Mouse (Mus musculus) C2C12 (cell line): ENCODE results near the gene Prdm1. TPM values are rescaled to one million over a fixed set of nuclear protein-coding genes. Genes with fewer than 3 reads are reported as not detected.

Source experiments
- H3K27me3 ChIP-seq: one replicate; pipeline ENCODE4 v1.6.1; 2011; ENCODE audit not compliant: control insufficient read depth, insufficient read depth, insufficient read length
- H3K36me3 ChIP-seq: one replicate; pipeline ENCODE4 v1.6.1; 2011; ENCODE audit not compliant: control insufficient read depth, insufficient read depth
- H3K4me3 ChIP-seq: one replicate; pipeline ENCODE4 v1.5.1; 2011; ENCODE audit warnings: mild to moderate bottlenecking, control low read depth; ENCODE audit not compliant: poor library complexity, insufficient read depth, severe bottlenecking
- H3K79me2 ChIP-seq: one replicate; pipeline ENCODE4 v1.6.1; 2011; ENCODE audit not compliant: control insufficient read depth, insufficient read depth
- H3K79me3 ChIP-seq: one replicate; pipeline ENCODE4 v1.6.1; 2011; ENCODE audit warnings: low read depth, control low read depth
- H3ac ChIP-seq: one replicate; pipeline ENCODE3; 2011; ENCODE audit warnings: low read depth; ENCODE audit not compliant: control insufficient read depth, insufficient read length
- CEBPB ChIP-seq: IDR thresholded peaks from one replicate; pipeline ENCODE4 v1.6.1; 2011; ENCODE audit warnings: low read depth, mild to moderate bottlenecking, control low read depth, moderate library complexity
- CTCF ChIP-seq: IDR thresholded peaks from one replicate; pipeline ENCODE4 v1.5.1; 2011; ENCODE audit not compliant: control insufficient read depth, insufficient read depth, insufficient read length
- FOSL1 ChIP-seq: IDR thresholded peaks from one replicate; pipeline ENCODE4 v1.8.0; 2011; ENCODE audit warnings: mild to moderate bottlenecking, low read length; ENCODE audit not compliant: poor library complexity, insufficient read depth, severe bottlenecking
- MAX ChIP-seq: IDR thresholded peaks from one replicate; pipeline ENCODE4 v1.6.1; 2011; ENCODE audit warnings: mild to moderate bottlenecking, control low read depth
- MYOD1 ChIP-seq: IDR thresholded peaks from one replicate; pipeline ENCODE4 v1.6.1; 2011; ENCODE audit warnings: low read depth; ENCODE audit not compliant: control insufficient read depth, insufficient read length
- MYOG ChIP-seq: IDR thresholded peaks from one replicate; pipeline ENCODE4 v1.6.1; 2011; ENCODE audit not compliant: control insufficient read depth, insufficient read length; ENCODE audit errors: extremely low read depth
- USF1 ChIP-seq: IDR thresholded peaks from one replicate; pipeline ENCODE4 v1.6.1; 2011; ENCODE audit warnings: low read depth, mild to moderate bottlenecking, control low read depth, moderate library complexity
- polyA plus RNA-seq: library from polyadenylated mRNA; unstranded; fragments of >200 nt; fragmentation: generic; extraction: Trizol; gene quantifications from one replicate; pipeline ENCODE4 v1.2.1, GENCODE M21; 2012; ENCODE audit warnings: missing spikeins

The Prdm1 gene
- polyA plus RNA-seq, 1 experiment: 0.02 TPM

DNA sequence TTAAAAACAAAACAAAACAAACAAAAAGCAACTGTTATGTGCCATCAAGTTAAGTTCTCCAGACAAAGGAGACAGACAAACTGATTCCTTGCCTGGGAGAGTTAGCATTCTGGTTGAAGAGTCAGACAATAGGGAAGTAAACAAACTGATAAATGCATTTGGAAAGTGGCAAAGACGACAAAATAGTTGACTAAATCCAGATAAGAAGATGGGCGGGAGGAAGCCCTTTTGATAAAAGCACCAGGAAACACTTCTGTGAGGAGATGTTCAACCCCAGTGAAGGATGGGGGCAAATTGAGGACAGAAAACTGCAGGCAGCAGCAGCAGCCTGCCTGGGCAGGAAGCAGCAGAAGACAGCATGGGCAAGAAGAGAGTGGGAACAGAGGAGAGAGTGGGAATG is 20.3 kb downstream of the Prdm1 start:
- Histone ChIP-seq H3ac (no peak overlapping the region), H3K36me3 (no peaks in the 10 kb centered on the region), H3K79me3 (no peaks in the 10 kb centered on the region), H3K79me2 (no peaks in the 10 kb centered on the region), H3K27me3 (no peaks in the 10 kb centered on the region), H3K4me3 (no peak overlapping the region)
- TF ChIP-seq CEBPB (no peak), FOSL1 (no peak), MYOD1 (no peak), CTCF (no peak), MYOG (no peak), MAX (no peak), USF1 (no peak)

DNA sequence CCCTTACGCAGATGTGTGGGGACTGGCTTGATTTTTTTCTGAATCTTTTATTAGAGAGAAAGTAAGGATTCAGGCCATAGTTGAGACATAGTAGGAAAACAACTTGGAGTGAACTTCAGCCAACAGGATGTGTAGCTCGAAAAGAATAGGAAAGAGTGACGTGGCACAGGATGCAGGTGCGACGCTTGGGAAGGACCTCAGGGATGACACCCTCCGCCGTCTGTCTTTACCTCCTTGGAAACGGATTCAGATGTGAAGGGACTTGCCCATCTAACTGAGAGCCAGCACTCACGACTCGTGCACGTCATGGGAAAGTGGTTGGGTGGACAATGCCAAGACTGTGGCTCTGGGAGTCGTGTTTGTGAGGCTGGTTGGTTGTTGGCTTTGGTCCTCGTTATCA is 25.4 kb downstream of the Prdm1 start:
- no peaks in the 10 kb centered on the region for H3K79me3 ChIP-seq
- H3K4me3 ChIP-seq: no peak overlapping the region
- H3K36me3 ChIP-seq: no peaks in the 10 kb centered on the region
- H3K27me3 ChIP-seq: no peaks in the 10 kb centered on the region
- TF ChIP-seq CTCF: no peak
- no peak for TF ChIP-seq USF1
- no peak for TF ChIP-seq MAX
- no peak for TF ChIP-seq MYOG
- no peak for TF ChIP-seq MYOD1
- H3ac ChIP-seq: no peak overlapping the region
- no peaks in the 10 kb centered on the region for H3K79me2 ChIP-seq

DNA sequence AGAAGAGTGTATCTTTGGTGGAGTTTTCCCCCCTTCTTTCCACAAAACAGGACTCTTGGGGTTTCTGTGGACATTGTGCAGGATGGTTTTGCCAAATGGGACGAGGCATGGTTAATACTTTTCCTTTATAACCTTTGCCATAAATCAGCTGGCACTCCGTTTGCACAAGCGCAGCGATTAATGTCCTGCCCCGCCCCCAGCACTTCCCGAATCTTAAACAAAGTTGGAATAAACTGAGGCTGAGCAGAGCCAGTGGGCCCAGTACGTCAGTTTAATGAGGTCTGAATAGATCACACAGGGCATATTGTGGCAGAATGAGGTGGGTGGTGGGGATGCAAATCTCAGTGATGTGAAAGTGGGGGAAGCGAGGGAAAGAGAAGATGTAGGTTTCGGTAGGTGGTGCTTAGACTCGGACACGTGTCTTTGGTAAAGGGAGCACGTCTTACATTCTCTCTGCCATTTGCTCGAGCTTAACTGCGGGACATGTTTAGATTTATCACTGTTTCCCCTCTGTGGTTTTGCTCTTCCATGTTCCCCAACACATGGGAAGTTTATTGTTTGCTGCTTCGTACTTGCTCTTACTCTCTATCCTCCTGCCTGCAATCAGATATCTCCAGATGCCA is 28.3 kb downstream of the Prdm1 start:
- Histone ChIP-seq H3K36me3 (no peaks in the 10 kb centered on the region), H3K27me3 (no peaks in the 10 kb centered on the region), H3K79me3 (no peaks in the 10 kb centered on the region), H3K4me3 (no peak overlapping the region), H3K79me2 (no peaks in the 10 kb centered on the region), H3ac (no peak overlapping the region)
- TF ChIP-seq FOSL1 (no peak), MYOD1 (no peak), USF1 (no peak), CTCF (no peak), MAX (no peak), MYOG (no peak), CEBPB (no peak)

DNA sequence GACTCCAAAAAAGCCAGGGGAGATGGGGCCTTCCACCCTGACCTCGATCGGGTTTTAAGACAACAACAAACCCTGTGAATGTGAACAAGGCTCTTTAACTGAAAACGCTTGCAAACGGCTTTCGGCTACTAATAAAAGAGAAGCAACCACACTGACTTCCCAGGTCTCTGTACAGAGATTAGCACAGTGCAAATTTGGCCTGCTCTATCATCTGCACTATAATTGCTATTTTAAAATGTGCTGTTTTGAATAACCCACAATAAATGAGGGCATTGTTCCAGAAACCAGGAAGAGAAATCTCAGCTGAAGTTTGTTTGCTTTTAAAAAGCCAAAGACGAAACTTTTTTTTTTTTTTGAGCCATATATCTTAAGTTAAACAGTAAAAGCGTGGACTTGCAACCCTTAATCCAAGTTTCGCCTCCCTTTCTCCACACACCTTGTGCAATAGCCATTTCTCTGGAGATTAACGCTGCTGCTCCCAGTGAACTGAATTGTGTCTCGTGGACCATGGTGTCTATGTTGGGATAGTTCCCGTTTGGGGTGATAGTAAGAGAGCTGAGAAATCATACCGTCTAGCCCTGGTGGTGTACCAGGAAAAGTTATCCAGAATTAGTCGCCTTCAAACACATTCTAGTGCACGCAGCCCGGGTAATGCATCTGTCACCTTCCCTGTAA is 34.3 kb downstream of the Prdm1 start:
- TF ChIP-seq MAX (no peak), MYOG (no peak), MYOD1 (no peak), FOSL1 (no peak), CTCF (no peak), USF1 (no peak), CEBPB (no peak)
- Histone ChIP-seq H3K4me3 (no peak overlapping the region), H3K36me3 (no peaks in the 10 kb centered on the region), H3K79me3 (no peaks in the 10 kb centered on the region), H3K27me3 (no peaks in the 10 kb centered on the region), H3K79me2 (no peaks in the 10 kb centered on the region), H3ac (no peak overlapping the region)

DNA sequence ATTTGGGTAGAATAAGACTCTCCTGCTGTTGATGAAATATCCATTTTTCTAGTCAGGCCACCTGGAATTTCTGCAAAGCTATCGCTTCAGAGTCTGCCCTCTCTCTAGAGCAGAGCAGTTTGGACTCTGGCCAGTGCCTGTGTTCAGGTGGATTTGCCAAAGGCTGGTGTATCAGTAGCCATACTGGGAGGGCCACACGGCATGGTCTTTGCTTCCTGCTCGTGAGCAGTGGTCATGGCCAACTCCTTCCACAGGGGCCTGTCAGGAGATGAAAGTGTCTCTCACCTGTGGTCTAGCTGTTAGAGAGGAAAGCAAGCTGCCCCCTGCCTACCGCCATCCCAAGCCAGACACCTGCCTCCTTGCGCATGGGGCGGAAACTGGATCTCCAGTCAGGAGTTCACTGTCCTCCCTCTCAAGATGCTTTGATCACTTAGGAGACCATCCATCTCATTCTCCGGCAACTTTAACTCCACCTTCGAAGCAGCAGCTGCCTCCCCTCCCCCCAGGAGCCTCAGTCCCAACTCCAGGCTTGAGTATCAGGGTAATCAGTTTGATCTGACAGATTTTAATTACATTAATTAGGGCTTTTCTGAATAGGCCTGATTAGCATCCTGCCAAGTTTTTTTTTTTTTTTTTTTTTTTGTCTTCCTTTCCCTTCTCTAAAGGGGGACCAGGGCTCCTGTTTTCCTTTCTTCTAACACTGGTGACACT is 35.3 kb downstream of the Prdm1 start:
- Histone ChIP-seq H3ac (no peak overlapping the region), H3K27me3 (no peaks in the 10 kb centered on the region), H3K4me3 (no peak overlapping the region), H3K79me2 (no peaks in the 10 kb centered on the region), H3K36me3 (no peaks in the 10 kb centered on the region), H3K79me3 (no peaks in the 10 kb centered on the region)
- TF ChIP-seq USF1 (no peak), CTCF (no peak), MYOG (no peak), FOSL1 (no peak), MAX (no peak), CEBPB (no peak), MYOD1 (no peak)
